Mouse (Mus musculus) lung, embryonic 14.5 days (tissue): ENCODE measurements around the gene Prokr2. TPM values are rescaled to one million over a fixed set of nuclear protein-coding genes. Genes with fewer than 3 reads are reported as not detected.

Experiments used
- ATAC-seq: fragments of 200-750 bp; cut with Nextera tagmentation; 2 replicates; pipeline ENCODE4 v1.8.0; 2017; ENCODE audit warnings: mild to moderate bottlenecking, moderate TSS enrichment, moderate library complexity; ENCODE audit not compliant: insufficient read depth
- DNase-seq: peaks from one replicate; pipeline ENCODE4 v3.0.0-alpha.2; 2015
- H3K27ac ChIP-seq: fragments of 300-500 bp; sonication (generic); 2 replicates; pipeline ENCODE4 v1.5.1; 2014; ENCODE audit warnings: low read depth, mild to moderate bottlenecking, moderate library complexity
- H3K27me3 ChIP-seq: fragments of 300-500 bp; sonication (generic); 2 replicates; pipeline ENCODE4 v1.6.1; 2014; ENCODE audit warnings: low read length, control low read depth; ENCODE audit not compliant: insufficient read depth
- H3K36me3 ChIP-seq: fragments of 300-500 bp; sonication (generic); 2 replicates; pipeline ENCODE4 v1.6.1; 2014; ENCODE audit warnings: control low read depth; ENCODE audit not compliant: insufficient read depth
- H3K4me1 ChIP-seq: fragments of 300-500 bp; sonication (generic); 2 replicates; pipeline ENCODE4 v1.6.1; 2014; ENCODE audit warnings: antibody characterized with exemption, control low read depth; ENCODE audit not compliant: insufficient read depth
- H3K4me2 ChIP-seq: fragments of 300-500 bp; sonication (generic); 2 replicates; pipeline ENCODE4 v1.6.1; 2014; ENCODE audit warnings: mild to moderate bottlenecking
- H3K4me3 ChIP-seq: fragments of 300-500 bp; sonication (generic); 2 replicates; pipeline ENCODE4 v1.5.1; 2014; ENCODE audit warnings: low read depth, low read length
- H3K9ac ChIP-seq: fragments of 300-500 bp; sonication (generic); 2 replicates; pipeline ENCODE4 v1.6.1; 2014
- H3K9me3 ChIP-seq: fragments of 300-500 bp; sonication (generic); 2 replicates; pipeline ENCODE4 v1.6.1; 2016; ENCODE audit warnings: low read depth, low read length, control low read depth
- CTCF ChIP-seq: IDR thresholded peaks from 2 replicates; pipeline ENCODE4 v1.5.1; 2016; ENCODE audit warnings: antibody characterized with exemption, low read depth
- WGBS: fragments of 180-500 bp; shearing (Covaris S2); extraction: QIAGEN DNeasy Blood & Tissue Kit; methylation state at CpG from one replicate; pipeline ENCODE4 v1.1.7; 2014; 5-methylcytosine and 5-hydroxymethylcytosine counted together
- polyA plus RNA-seq: library from polyadenylated mRNA; unstranded; fragments of >200 nt; fragmentation: Nextera tagmentation; extraction: Ambion mirVana; gene quantifications from 2 replicates; pipeline ENCODE4 v1.2.1, GENCODE M21; 2014

Gene Prokr2
- polyA plus RNA-seq, 1 experiment from 2014 or later: 0.51 TPM

- Histone ChIP-seq H3K27ac (no peak overlapping the region), H3K36me3 (no peaks in the 10 kb centered on the region), H3K4me3 (no peak overlapping the region), H3K9me3 (peaks cover 7% of the 10 kb centered on the region; the same call in 1 of the 2 replicates), H3K4me1 (no peaks in the 10 kb centered on the region), H3K27me3 (no peaks in the 10 kb centered on the region), H3K4me2 (no peak overlapping the region), H3K9ac (no peak overlapping the region)
- no peak for ATAC-seq
- no peak for TF ChIP-seq CTCF
- no peak for DNase-seq
- 75% methylated on average over 8 of the region's 8 CpGs for WGBS
Observed at GRCm38 (mm10) chr2:132398136-132398535, 12.9 kb upstream of the Prokr2 start.

- ATAC-seq: no peak
- Histone ChIP-seq H3K4me3 (no peak overlapping the region), H3K9ac (no peak overlapping the region), H3K9me3 (peaks cover 7% of the 10 kb centered on the region; the same call in 1 of the 2 replicates), H3K27me3 (no peaks in the 10 kb centered on the region), H3K27ac (no peak overlapping the region), H3K4me2 (no peak overlapping the region), H3K4me1 (no peaks in the 10 kb centered on the region), H3K36me3 (no peaks in the 10 kb centered on the region)
- WGBS: 59% methylated on average over 1 of the region's 1 CpGs
- no peak for DNase-seq
- TF ChIP-seq CTCF: no peak
Observed at GRCm38 (mm10) chr2:132395753-132396152, 10.5 kb upstream of the Prokr2 start.

DNA sequence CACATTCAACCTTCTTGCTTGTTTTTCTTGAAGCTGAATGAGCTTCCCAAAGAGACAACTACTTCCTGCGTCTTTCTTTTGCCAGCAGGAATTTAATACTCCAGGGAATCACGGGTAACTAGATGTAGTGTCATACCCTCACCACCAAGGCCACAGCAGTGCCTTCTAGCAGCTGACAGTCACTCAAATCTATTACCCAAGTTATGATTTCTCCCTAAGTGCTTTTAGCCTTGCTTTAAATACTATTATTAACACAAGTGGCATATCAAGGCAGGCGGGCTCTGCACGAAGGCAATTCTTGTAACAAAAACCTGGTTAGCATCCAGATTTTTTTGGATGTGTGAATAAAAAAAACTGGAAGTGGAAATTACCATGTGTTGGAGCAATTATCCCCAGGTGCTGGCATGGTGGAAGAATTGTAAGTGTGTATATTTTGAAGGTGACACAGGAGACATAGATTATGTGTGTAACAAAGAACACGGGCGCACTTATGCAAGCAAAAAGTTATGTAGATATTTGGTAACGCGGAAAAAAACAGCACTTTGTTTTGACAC lies 5.4 kb upstream of the Prokr2 start:
- TF ChIP-seq CTCF: no peak
- DNase-seq (no peak), ATAC-seq (no peak)
- no peaks in the 10 kb centered on the region for H3K27me3 ChIP-seq
- H3K9ac ChIP-seq: no peak overlapping the region
- no peak overlapping the region for H3K4me3 ChIP-seq
- H3K4me2 ChIP-seq: no peak overlapping the region
- 83% methylated on average over 8 of the region's 8 CpGs for WGBS
- no peaks in the 10 kb centered on the region for H3K36me3 ChIP-seq
- H3K27ac ChIP-seq: no peak overlapping the region
- H3K4me1 ChIP-seq: no peaks in the 10 kb centered on the region
- H3K9me3 ChIP-seq: no peaks in the 10 kb centered on the region

GRCm38 (mm10) chr2:132389562-132389961 lies 4.3 kb upstream of the Prokr2 start:
- 0 out of 2 replicates have a peak, but pooled peaks cover 8% of the 10 kb centered on the region for H3K27me3 ChIP-seq
- H3K36me3 ChIP-seq: no peaks in the 10 kb centered on the region
- no peak overlapping the region for H3K9ac ChIP-seq
- no peak overlapping the region for H3K4me2 ChIP-seq
- DNase-seq (peak; percentile 59), ATAC-seq (no peak)
- no peaks in the 10 kb centered on the region for H3K4me1 ChIP-seq
- no peak overlapping the region for H3K4me3 ChIP-seq
- 19% methylated on average over 7 of the region's 7 CpGs for WGBS
- H3K27ac ChIP-seq: no peak overlapping the region
- no peaks in the 10 kb centered on the region for H3K9me3 ChIP-seq
- peak; percentile 67 for TF ChIP-seq CTCF

DNA sequence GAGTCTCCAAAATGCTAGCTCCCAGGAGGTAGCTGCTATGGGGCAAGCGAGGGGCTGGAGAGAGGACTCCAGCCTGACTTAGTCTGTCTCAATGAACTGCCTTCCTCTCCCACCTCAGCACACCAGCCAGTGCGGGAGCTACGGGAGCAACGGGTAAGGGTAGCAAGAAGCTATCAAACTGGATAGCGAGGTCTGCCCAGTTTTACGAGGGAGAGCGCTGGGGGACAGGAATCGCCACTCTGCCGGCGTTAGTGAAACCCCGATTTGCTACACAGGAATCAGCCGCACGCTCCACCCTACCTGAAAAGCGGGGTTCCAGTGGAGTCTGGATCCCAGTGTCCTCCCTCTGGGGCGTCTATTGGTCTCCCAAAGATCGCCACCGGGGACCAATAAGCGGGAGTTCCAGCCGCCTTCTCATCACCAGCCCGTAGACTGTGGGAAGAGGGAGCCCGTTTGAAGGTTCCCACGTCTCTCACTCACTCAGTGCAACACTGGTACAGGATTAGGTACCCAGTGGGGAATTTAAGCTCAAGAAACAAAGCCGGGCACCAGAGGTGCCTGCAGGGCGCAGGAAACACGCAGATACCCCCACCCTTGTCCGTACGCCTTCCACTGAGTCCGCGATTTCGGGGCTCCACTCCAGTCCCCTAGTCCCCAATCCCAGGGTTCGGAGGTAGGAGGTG lies 595 bp downstream of the Prokr2 start:
- Histone ChIP-seq H3K27me3 (peaks cover 11% of the 10 kb centered on the region; the same call in 1 of the 2 replicates), H3K4me2 (peak overlapping the region; percentile 97), H3K36me3 (no peaks in the 10 kb centered on the region), H3K4me1 (no peaks in the 10 kb centered on the region), H3K9me3 (no peaks in the 10 kb centered on the region), H3K27ac (no peak overlapping the region), H3K9ac (peak overlapping the region; percentile 52), H3K4me3 (peak overlapping the region; percentile 50)
- peak; percentile 29 for DNase-seq
- under 1% methylated on average over 31 of the region's 31 CpGs for WGBS
- ATAC-seq: peak; percentile 57
- no peak for TF ChIP-seq CTCF

DNA sequence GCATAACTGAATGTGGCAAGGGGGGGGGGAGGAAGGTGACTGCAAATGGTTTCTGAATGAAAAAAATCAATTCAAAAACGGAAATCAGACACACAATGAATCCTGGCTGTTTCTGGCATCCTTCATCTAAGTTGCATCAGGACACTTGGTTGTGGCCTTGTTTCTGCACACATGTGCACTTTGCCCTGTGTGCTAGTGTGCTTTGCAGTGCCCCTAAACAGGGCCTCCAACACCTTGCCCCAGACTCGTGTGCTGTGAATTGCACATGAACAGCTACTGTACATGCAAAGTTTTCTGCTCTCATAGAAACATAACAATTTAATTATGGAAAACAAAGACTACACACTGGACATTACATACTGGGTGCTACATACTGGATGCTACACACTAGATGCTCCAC lies 2.9 kb downstream of the Prokr2 start:
- Histone ChIP-seq H3K9ac (no peak overlapping the region), H3K9me3 (no peaks in the 10 kb centered on the region), H3K4me3 (no peak overlapping the region), H3K36me3 (no peaks in the 10 kb centered on the region), H3K4me1 (no peaks in the 10 kb centered on the region), H3K27ac (no peak overlapping the region), H3K4me2 (no peak overlapping the region), H3K27me3 (peaks cover 11% of the 10 kb centered on the region; the same call in 1 of the 2 replicates)
- no peak for ATAC-seq
- no peak for TF ChIP-seq CTCF
- 71% methylated on average over 2 of the region's 2 CpGs for WGBS
- DNase-seq: no peak

DNA sequence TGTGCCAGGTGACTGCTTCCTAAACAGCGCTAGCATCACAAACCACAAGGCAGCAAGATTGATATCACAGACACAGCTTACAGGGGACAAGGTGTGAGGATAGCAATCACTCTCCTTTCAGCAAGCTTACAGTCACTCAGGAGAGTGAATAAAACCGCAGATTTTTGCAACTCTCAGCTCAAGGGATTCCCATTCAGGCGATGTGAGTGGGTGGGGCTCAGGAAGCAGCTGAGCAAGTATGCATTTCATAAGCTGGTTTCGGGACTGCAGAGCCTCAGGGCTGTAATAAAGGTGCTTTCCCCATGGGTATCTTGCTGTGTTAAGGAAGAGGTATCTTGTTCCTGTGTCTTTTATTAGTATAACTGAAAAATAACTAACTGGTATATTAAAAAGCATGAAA lies 5.6 kb downstream of the Prokr2 start:
- DNase-seq (no peak), ATAC-seq (no peak)
- TF ChIP-seq CTCF: no peak
- peaks cover 5% of the 10 kb centered on the region; the same call in 1 of the 2 replicates for H3K27me3 ChIP-seq
- no peaks in the 10 kb centered on the region for H3K4me1 ChIP-seq
- no peaks in the 10 kb centered on the region for H3K36me3 ChIP-seq
- WGBS: 51% methylated on average over 4 of the region's 4 CpGs
- no peaks in the 10 kb centered on the region for H3K9me3 ChIP-seq
- no peak overlapping the region for H3K4me2 ChIP-seq
- H3K27ac ChIP-seq: no peak overlapping the region
- H3K9ac ChIP-seq: no peak overlapping the region
- no peak overlapping the region for H3K4me3 ChIP-seq
